Mouse (Mus musculus) brown adipose tissue, adult 24 weeks (tissue): ENCODE measurements around the gene Apc2. TPM values are rescaled to one million over a fixed set of nuclear protein-coding genes. Genes with fewer than 3 reads are reported as not detected.

Experiments
- H3K27ac ChIP-seq: fragments of 200-500 bp; replicated peaks from 2 replicates; pipeline ENCODE4 v1.5.1; 2012; ENCODE audit warnings: low read depth, mild to moderate bottlenecking, low read length
- H3K4me1 ChIP-seq: fragments of 200-500 bp; 2 replicates; pipeline ENCODE4 v1.6.1; 2012; ENCODE audit warnings: low read length, mixed read lengths; ENCODE audit not compliant: control insufficient read depth, insufficient read depth, insufficient read length
- H3K4me3 ChIP-seq: fragments of 200-500 bp; 2 replicates; pipeline ENCODE4 v1.5.1; 2012; ENCODE audit warnings: low read depth, mild to moderate bottlenecking, low read length, moderate library complexity; ENCODE audit not compliant: insufficient read depth
- polyA plus RNA-seq: library from polyadenylated mRNA; stranded (reverse); fragments of >200 nt; gene quantifications from 2 replicates; pipeline ENCODE4 v1.2.4, GENCODE M21; 2012; ENCODE audit not compliant: missing spikeins, insufficient read depth, insufficient read length

The Apc2 gene
- polyA plus RNA-seq, 1 experiment, result not detected

DNA sequence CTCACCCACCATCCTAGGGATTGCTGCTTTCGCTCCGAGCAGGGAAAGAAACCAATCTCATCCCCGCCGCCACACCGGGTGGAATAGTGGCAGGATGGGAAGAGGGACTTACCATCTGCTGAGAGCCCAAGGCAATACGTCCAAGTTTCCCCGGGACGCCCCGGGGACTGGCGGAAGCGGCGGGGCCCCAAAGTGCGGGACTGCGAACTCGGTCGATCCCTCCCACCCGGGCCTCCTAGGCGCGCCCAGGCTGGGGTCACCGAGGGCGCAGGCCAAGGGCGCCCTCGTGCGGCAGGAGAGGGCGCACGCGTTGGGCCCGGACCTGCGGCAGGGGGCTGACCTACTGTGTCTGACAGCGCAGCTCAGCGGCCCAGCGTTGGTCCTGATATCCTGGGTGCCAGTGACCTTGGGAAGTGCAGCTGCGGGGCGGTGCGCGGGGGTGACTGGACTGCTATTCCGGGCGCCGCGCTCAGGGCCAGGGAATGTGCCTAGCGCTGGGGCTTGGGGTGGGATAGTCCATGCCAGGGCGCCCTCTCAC lies 52.5 kb downstream of the Apc2 start, which contains the start of gene Adamtsl5:
Gene Adamtsl5 (minus strand): TSS at position 169 of the 538 bp plus-strand sequence.
- Histone ChIP-seq H3K4me3 (peak within 1 kb of the TSS; percentile 73), H3K4me1 (no peaks in the 10 kb centered on the region; the same call in 1 of the 2 replicates), H3K27ac (peak within 1 kb of the TSS; percentile 23; the same call in 1 of the 2 replicates)

DNA sequence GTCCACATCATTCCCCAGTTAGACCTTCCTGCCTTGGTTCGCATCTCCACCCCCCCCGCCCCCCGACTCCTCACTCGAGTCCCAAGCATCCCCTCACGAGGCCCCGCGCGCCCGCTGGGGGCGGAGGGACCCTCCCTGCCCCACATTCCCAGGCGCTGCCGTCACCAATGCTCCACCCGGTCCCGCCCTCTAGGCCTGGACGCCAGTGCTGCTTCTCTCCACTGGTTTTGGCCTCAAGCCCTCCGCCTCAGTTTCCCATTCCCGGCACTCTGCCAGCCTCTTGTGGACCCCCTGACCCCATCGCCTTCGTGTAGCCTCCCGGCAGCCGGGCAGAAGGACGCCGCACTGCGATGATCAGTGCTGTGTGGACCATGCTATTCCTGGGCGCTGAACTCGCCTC lies 53.2 kb downstream of the Apc2 start:
- H3K27ac ChIP-seq, result no peak overlapping the region
- 0 out of 2 replicates have a peak overlapping the region, but pooled peaks have one; percentile 4 for H3K4me3 ChIP-seq
- H3K4me1 ChIP-seq, result no peaks in the 10 kb centered on the region; the same call in 1 of the 2 replicates

DNA sequence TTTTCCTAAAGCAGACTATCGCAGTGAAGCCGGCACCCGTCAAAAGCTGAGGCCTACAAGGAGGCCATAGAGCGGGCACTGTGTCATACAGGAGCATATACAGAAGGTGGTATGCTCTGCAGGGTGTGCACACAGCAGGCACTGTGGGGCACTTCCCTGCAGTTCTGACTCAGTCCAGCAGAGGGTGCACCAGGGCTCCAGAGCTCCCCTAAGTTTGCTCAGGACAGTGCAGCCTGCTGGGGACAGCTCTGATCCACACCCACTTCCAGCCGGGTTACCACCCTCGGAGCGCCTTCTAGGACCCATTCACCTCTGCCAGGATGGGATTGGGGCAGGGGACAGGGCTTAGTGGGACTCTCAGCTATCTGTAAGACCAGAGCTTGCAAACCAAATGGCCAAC lies 54.5 kb downstream of the Apc2 start:
- Histone ChIP-seq H3K4me3 (no peak overlapping the region), H3K4me1 (no peaks in the 10 kb centered on the region; the same call in 1 of the 2 replicates), H3K27ac (no peak overlapping the region)

DNA sequence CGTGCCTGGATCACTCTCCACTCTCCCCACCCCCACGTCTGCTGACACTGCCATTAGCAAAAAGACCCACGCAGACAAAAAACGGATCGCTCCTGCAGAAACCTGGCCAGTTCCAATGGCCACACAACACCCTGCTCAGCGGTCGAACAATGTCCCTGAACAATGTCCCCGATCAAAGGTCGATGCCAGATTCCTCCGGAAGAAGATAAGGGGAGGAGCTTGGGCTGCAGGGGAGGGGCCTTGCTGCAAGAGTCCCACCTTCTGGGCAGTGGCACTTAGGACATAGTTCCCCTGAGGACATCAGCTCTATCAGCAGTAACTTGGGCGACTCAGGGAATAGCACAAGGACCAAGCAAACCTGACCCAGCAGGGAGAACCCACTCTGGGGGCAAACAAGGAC lies 56.1 kb downstream of the Apc2 start:
- Histone ChIP-seq H3K4me3 (no peak overlapping the region), H3K4me1 (no peaks in the 10 kb centered on the region; the same call in 1 of the 2 replicates), H3K27ac (no peak overlapping the region)

DNA sequence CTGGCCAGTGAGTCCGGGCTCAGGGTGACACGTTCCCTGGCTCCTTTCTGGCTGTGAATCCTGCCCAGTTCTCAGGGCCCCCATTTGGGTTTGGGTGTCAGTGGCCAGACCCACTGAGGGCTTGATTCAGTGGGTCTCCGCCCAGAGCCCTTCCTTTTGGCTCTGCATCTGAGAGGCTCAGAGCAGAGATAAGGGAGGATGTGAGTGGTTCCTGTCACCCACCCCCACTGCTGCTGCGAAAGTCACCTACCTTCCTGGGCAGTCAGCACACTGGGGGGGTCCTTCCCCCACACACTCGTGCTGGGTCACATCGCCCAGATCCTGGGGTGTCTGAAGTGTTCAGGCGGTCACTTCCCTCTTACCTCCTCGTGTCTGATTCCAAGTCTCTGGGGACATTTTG lies 57.0 kb downstream of the Apc2 start:
- Histone ChIP-seq H3K27ac (no peak overlapping the region), H3K4me1 (no peaks in the 10 kb centered on the region; the same call in 1 of the 2 replicates), H3K4me3 (no peak overlapping the region)

DNA sequence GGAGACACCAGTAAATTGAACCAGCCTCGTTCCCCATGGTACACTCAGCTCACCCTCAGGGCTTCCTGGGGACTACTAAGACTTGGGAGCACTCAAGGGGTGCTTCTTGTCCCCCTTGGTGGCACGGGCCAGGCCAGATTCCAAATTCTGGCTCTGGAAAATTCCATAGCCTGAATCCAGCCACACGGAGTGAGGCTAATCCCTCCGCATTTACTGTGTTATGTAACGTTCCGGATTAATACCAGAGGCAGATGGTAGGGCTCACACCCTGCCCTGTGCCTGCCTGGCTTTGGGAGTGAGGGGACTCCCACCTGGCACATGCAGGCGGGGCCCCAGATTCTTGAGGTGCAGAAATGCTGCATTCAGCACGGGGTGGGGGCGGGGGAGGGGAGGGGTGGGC lies 59.7 kb downstream of the Apc2 start:
- no peak overlapping the region for H3K4me3 ChIP-seq
- H3K27ac ChIP-seq, result no peak overlapping the region
- no peaks in the 10 kb centered on the region for H3K4me1 ChIP-seq

DNA sequence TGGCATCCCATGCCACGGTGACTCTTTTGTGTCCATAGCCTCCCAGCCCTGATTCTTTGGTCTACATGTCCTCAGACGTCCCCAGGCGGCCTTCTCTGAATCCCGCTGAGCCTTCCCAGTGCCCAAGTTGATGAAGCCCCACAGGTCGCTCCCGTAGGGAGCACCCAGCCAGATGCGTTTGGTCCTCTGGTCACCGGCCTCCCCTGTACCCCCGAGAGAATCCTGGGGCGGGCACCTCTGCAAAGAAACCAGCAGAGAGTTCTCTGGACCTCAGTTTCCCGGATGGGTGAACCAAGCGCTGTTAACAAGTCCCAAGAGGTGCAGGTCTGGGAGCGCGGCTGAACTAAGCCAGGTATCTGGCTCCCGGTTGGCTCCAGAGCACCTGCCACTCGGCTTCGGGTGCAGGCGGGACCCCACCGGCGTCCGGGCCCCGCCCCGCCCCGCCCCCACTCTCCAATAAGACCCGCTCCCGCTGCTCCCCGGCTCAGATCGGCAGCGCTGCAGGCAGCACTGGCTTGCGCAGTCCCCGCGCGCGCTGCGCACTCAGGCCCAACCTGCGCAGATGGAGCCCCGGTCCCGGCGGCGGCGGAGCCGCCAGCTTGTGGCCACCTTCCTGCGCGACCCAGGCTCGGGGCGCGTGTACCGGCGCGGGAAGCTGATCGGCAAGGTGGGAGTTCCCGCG lies 60.4 kb downstream of the Apc2 start, which contains the start of gene Plk5:
Gene Plk5 (plus strand): TSS at position 459 of the 682 bp plus-strand sequence.
- H3K4me1 ChIP-seq, result no peaks in the 10 kb centered on the region
- H3K4me3 ChIP-seq, result no peak within 1 kb of the TSS

DNA sequence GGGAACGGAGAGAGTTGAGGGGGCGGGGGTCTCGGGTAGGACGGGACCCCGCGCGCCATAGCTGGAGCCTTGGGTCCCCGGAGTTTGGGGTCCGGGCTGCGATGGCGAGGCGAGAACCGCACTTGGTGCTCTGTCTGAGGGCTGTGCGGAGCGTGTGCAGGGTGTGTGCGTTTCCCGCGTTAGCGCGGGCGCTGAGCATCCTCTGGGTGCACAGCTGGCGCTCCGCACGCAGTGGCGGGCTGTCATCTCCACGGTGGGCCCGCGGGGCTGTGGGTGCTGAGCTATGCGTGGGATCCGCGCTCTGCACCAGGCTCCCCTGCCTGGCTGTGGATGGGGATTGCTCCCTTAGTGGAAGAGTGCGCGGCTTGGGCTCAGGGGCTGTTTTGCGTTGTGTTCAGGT lies 61.0 kb downstream of the Apc2 start:
- H3K4me1 ChIP-seq, result no peaks in the 10 kb centered on the region
- H3K27ac ChIP-seq, result no peak overlapping the region
- H3K4me3 ChIP-seq, result no peak overlapping the region

More for the DNA sequence above, 60.4 kb downstream of the Apc2 start, which contains the start of gene Plk5:
- H3K27ac ChIP-seq, result no peak within 1 kb of the TSS

DNA sequence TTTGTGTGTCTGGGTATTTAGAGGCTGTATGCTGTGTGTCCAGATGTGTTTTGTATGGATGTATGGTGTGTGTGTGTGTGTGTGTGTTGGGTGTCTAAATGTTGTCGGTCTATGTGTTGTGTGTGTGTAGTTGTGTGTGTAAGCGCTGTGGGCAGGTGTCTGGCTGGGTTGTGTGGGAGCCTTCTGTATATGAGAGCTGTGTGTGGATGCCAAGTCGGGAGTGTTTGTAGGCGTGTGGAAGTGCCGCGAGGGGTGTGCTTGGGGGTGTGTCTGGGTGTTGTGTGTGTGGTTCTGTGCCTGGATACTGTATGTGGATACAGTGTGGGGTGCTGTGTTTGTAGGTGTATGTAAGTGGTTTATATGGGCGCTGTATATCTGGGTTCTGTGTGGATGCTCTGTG lies 61.6 kb downstream of the Apc2 start:
- no peaks in the 10 kb centered on the region for H3K4me1 ChIP-seq
- no peak overlapping the region for H3K27ac ChIP-seq
- H3K4me3 ChIP-seq, result no peak overlapping the region

DNA sequence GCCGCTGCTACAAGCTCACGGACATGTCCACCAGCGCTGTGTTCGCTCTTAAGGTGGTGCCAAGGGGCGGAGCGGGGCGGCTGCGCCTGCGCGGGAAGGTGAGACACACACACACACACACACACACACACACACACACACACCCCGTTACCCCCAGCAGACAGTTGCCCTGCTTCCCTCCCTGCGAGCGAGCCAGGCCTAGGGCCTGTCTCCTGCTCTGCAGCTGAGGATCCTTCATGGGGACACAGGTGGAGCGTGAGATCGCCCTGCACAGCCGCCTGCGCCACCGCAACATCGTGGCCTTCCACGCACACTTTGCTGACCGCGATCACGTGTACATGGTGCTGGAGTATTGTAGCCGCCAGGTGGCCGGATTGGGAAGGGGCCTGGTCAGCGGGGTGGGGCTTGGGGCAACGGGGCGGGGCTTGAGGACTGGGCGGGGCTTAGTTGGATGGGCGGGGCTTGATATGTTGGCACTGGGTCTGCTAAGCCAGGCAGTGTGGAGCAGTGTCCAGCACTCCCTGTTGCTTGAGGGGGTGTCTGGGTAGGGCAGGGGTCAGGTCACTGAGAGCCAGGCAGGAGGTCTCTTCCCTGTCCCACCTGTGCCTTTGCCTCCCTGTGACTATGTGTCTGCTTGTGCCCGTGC lies 62.3 kb downstream of the Apc2 start:
- Histone ChIP-seq H3K4me3 (no peak overlapping the region), H3K4me1 (no peaks in the 10 kb centered on the region), H3K27ac (no peak overlapping the region)

DNA sequence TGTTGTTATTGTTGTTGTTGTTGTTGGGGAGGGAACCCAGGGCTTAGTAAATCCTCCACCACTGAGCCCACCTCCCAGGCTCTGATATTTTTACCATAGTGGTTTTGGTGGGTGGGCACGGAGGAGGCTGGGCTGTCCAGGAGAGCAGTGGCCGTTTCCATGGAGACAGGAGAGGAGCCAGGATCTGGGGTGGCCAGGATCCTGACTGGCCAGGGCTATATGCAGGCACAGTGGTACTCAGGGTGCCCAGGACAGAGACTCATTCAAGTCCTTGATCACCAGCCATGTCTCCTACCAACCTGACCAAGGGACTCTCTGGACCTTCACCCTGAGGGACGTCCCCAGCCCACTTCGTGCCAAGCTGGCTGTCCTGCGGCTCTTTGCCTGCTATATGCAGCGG lies 68.0 kb downstream of the Apc2 start:
- Histone ChIP-seq H3K4me1 (no peaks in the 10 kb centered on the region), H3K4me3 (no peak overlapping the region), H3K27ac (no peak overlapping the region)

DNA sequence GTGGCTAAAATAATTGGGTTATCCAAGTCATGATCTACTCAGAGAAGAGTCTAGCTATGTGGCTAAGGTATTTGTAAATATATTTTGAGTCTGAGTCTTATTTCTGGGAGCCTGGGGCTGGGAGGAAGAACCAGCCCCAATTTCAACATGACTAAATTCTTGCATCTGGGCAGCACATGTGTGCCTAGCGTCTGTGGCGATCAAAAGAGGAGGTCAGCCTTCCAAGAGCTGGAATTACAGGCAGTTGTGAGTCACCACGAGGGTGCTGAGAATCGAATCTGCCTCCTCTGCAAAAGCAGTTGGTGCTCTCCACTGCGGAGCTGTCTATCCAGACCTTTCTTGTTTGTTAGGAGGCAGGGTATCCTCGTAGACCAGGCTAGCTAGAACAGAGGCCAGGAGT lies 70.0 kb downstream of the Apc2 start:
- no peak overlapping the region for H3K4me3 ChIP-seq
- H3K27ac ChIP-seq, result no peak overlapping the region
- no peaks in the 10 kb centered on the region for H3K4me1 ChIP-seq

Other genes with a start within 250 kb of the Apc2 start
- gene Gpx4, start 248.8 kb upstream of the Apc2 start, polyA plus RNA-seq, result 2,282 and 3,621 TPM in 2 replicates
- gene Sbno2, start 190.4 kb upstream of the Apc2 start, polyA plus RNA-seq, result 14.3 and 16.2 TPM in 2 replicates
- 113 and 121 TPM in 2 replicates for gene Stk11, start 180.2 kb upstream of the Apc2 start, polyA plus RNA-seq
- 1,146 and 1,395 TPM in 2 replicates for gene Atp5d, start 157.3 kb upstream of the Apc2 start, polyA plus RNA-seq
- 1.1 and 1.5 TPM in 2 replicates for gene Cbarp, start 155.1 kb upstream of the Apc2 start, polyA plus RNA-seq
- 25.5 and 31.6 TPM in 2 replicates for gene Midn, start 147.7 kb upstream of the Apc2 start, polyA plus RNA-seq
- 15.1 and 27.5 TPM in 2 replicates for gene Cirbp, start 130.0 kb upstream of the Apc2 start, polyA plus RNA-seq
- gene 1600002K03Rik, start 123.0 kb upstream of the Apc2 start, polyA plus RNA-seq, result 10.9 and 14.9 TPM in 2 replicates
- 1.0 and 1.1 TPM in 2 replicates for gene Efna2, start 116.5 kb upstream of the Apc2 start, polyA plus RNA-seq
- gene Mum1, start 69.5 kb upstream of the Apc2 start, polyA plus RNA-seq, result 9.7 and 11.1 TPM in 2 replicates
- gene Ndufs7, start 46.9 kb upstream of the Apc2 start, polyA plus RNA-seq, result 732 and 1,152 TPM in 2 replicates
- gene Gamt, start 35.0 kb upstream of the Apc2 start, polyA plus RNA-seq, result 10.5 and 17.8 TPM in 2 replicates
- 51.6 and 76.7 TPM in 2 replicates for gene Dazap1, start 34.5 kb upstream of the Apc2 start, polyA plus RNA-seq
- 1,089 and 1,107 TPM in 2 replicates for gene Rps15, start 3.5 kb upstream of the Apc2 start, polyA plus RNA-seq
- gene 2310011J03Rik, start 24.6 kb downstream of the Apc2 start, polyA plus RNA-seq, result 24.3 and 25.7 TPM in 2 replicates
- gene Pcsk4, start 33.5 kb downstream of the Apc2 start, polyA plus RNA-seq, result 4.3 and 7.8 TPM in 2 replicates
- gene Reep6, start 34.0 kb downstream of the Apc2 start, polyA plus RNA-seq, result 15.7 and 17.7 TPM in 2 replicates
- gene Adamtsl5, start 52.4 kb downstream of the Apc2 start, polyA plus RNA-seq, result 2.9 and 4.2 TPM in 2 replicates
- not detected in 2 replicates for gene Plk5, start 60.5 kb downstream of the Apc2 start, polyA plus RNA-seq
- 3.3 and 3.7 TPM in 2 replicates for gene Mex3d, start 91.7 kb downstream of the Apc2 start, polyA plus RNA-seq
- gene Mbd3, start 103.6 kb downstream of the Apc2 start, polyA plus RNA-seq, result 79.3 and 90.4 TPM in 2 replicates
- gene Uqcr11, start 110.9 kb downstream of the Apc2 start, polyA plus RNA-seq, result 2,528 and 2,993 TPM in 2 replicates
- 11.4 and 15.1 TPM in 2 replicates for gene Tcf3, start 137.7 kb downstream of the Apc2 start, polyA plus RNA-seq
- not detected in 2 replicates for gene Onecut3, start 198.9 kb downstream of the Apc2 start, polyA plus RNA-seq
- gene Atp8b3, start 243.1 kb downstream of the Apc2 start, polyA plus RNA-seq, result not detected in 2 replicates